8 mouse cellular contexts compared by ENCODE assay signal in genomic region chr9:42943057-42943529, GRCm38 (mm10). TPM values are rescaled to one million over a fixed set of nuclear protein-coding genes. Genes with fewer than 3 reads are reported as not detected.
DNase-seq lines count a peak whose midpoint lies in the region; ATAC-seq lines count a peak whose summit lies in the region.

No protein-coding gene starts in this region.

- WGBS in kidney, embryonic 14.5 days = 2% methylated on average over 9 of the region's 9 CpGs
- 2% methylated on average over 9 of the region's 9 CpGs for WGBS in forebrain, embryonic 15.5 days
- WGBS in midbrain, embryonic 14.5 days = 4% methylated on average over 9 of the region's 9 CpGs

- H3K4me3 ChIP-seq in kidney, embryonic 14.5 days (ENCODE audit: low read length) = peak overlapping the region; percentile 71
- peak overlapping the region; percentile 53 for H3K4me3 ChIP-seq in forebrain, embryonic 15.5 days
- H3K4me3 ChIP-seq in midbrain, embryonic 14.5 days (replicated peaks; ENCODE audit: low read depth, low read length) = peak overlapping the region; percentile 82

- peak; percentile 11; the same call in 1 of the 2 replicates for ATAC-seq in kidney, embryonic 14.5 days (ENCODE audit: low FRiP score, low TSS enrichment)
- peak; percentile 28 for ATAC-seq in forebrain, embryonic 15.5 days (replicated peaks)
- peak; percentile 53; the same call in 1 of the 2 replicates for ATAC-seq in midbrain, embryonic 14.5 days (ENCODE audit: low FRiP score, low TSS enrichment)

- H3K4me2 ChIP-seq in kidney, embryonic 14.5 days (replicated peaks; ENCODE audit: low read depth, low read length) = peak overlapping the region; percentile 97
- peak overlapping the region; percentile 88 for H3K4me2 ChIP-seq in forebrain, embryonic 15.5 days (replicated peaks)
- peak overlapping the region; percentile 92 for H3K4me2 ChIP-seq in midbrain, embryonic 14.5 days (ENCODE audit: low read length)

- no peaks in the 10 kb centered on the region for H3K36me3 ChIP-seq in kidney, embryonic 14.5 days (ENCODE audit: control insufficient read depth, insufficient read depth, low read length)
- no peaks in the 10 kb centered on the region for H3K36me3 ChIP-seq in forebrain, embryonic 15.5 days
- H3K36me3 ChIP-seq in midbrain, embryonic 14.5 days (ENCODE audit: control insufficient read depth, insufficient read depth, low read length) = no peaks in the 10 kb centered on the region

- DNase-seq in kidney, postnatal 14 days = no peak
- peak; percentile 14 for DNase-seq in cerebellum, adult 8-10 months
- DNase-seq in layer of hippocampus, postnatal 36 days = peak; percentile 56 to 61
- DNase-seq in midbrain, embryonic 14.5 days = peak; percentile 71
- DNase-seq in yolk sac, embryonic 10.5 days (ENCODE audit: low spot score) = no peak
- no peak for DNase-seq in thymus, postnatal 4 days

- peaks cover 5% of the 10 kb centered on the region; the same call in 1 of the 2 replicates for H3K27me3 ChIP-seq in kidney, embryonic 14.5 days (ENCODE audit: control insufficient read depth, insufficient read depth, low read length)
- no peaks in the 10 kb centered on the region for H3K27me3 ChIP-seq in forebrain, embryonic 15.5 days
- no peaks in the 10 kb centered on the region for H3K27me3 ChIP-seq in midbrain, embryonic 14.5 days (ENCODE audit: control insufficient read depth, insufficient read depth, low read length)

- H3K9ac ChIP-seq in kidney, embryonic 14.5 days (ENCODE audit: low read depth, low read length) = peak overlapping the region; percentile 88
- H3K9ac ChIP-seq in forebrain, embryonic 15.5 days (replicated peaks) = peak overlapping the region; percentile 61; the same call in 1 of the 2 replicates
- H3K9ac ChIP-seq in midbrain, embryonic 14.5 days (replicated peaks; ENCODE audit: low read length) = peak overlapping the region; percentile 91

- H3K9me3 ChIP-seq in kidney, embryonic 14.5 days (ENCODE audit: control insufficient read depth, low read length) = no peaks in the 10 kb centered on the region
- no peaks in the 10 kb centered on the region for H3K9me3 ChIP-seq in forebrain, embryonic 15.5 days
- H3K9me3 ChIP-seq in midbrain, embryonic 14.5 days (ENCODE audit: control insufficient read depth, low read length) = no peaks in the 10 kb centered on the region

- H3K4me1 ChIP-seq in kidney, embryonic 14.5 days (ENCODE audit: control insufficient read depth, insufficient read depth, low read length) = peaks cover 19% of the 10 kb centered on the region
- H3K4me1 ChIP-seq in forebrain, embryonic 15.5 days = peaks cover 13% of the 10 kb centered on the region
- H3K4me1 ChIP-seq in midbrain, embryonic 14.5 days (ENCODE audit: control insufficient read depth, insufficient read depth, low read length) = peaks cover 14% of the 10 kb centered on the region

- no peak overlapping the region for H3K27ac ChIP-seq in kidney, embryonic 14.5 days (ENCODE audit: low read depth, low read length)
- H3K27ac ChIP-seq in forebrain, embryonic 15.5 days (replicated peaks) = no peak overlapping the region
- H3K27ac ChIP-seq in midbrain, embryonic 14.5 days (replicated peaks; ENCODE audit: low read depth, low read length) = peak overlapping the region; percentile 17; the same call in 1 of the 2 replicates

RNA-seq across cellular contexts. Expression of gene Grik4, which starts 1.2 kb away (rescaled TPM):
- 1.9 and 2.0 TPM in 2 replicates for polyA plus RNA-seq in kidney, embryonic 14.5 days (2014; fragmentation: Nextera tagmentation; extraction: Ambion mirVana)
- 3.8 and 4.4 TPM in 2 replicates for polyA plus RNA-seq in forebrain, embryonic 15.5 days (2015; fragmentation: Nextera tagmentation; extraction: Ambion mirVana)
- total RNA-seq in layer of hippocampus, postnatal 36 days (2021) = 10 to 100 TPM; 55.7 to 58.8 TPM
- 4.4 and 6.6 TPM in 2 replicates for polyA plus RNA-seq in midbrain, embryonic 14.5 days (2014; fragmentation: Nextera tagmentation; extraction: Ambion mirVana)

Comparison
In these comparisons a context has a peak if more than half of its experiments do, and no peak if none do; other contexts are left out.
1. DNase-seq: peak in cerebellum, adult 8-10 months (single experiment), layer of hippocampus, postnatal 36 days (2 of 2) and midbrain, embryonic 14.5 days (single experiment); none in kidney, postnatal 14 days (single experiment), yolk sac, embryonic 10.5 days (single experiment) and thymus, postnatal 4 days (single experiment).
2. Peak in every context shown above with its lines, with median percentiles within 50 percentile points of each other: ATAC-seq, H3K4me2 ChIP-seq, H3K4me3 ChIP-seq and H3K9ac ChIP-seq.